Mouse (Mus musculus) ES-E14 (cell line): Measurements from ENCODE around the gene Skap1.

ENCODE experiments used
- CHD2 ChIP-seq: IDR thresholded peaks from 2 replicates; pipeline ENCODE4 v1.6.1; 2014; ENCODE audit warnings: mild to moderate bottlenecking, low read depth, low read length, inconsistent platforms
- HCFC1 ChIP-seq: IDR thresholded peaks from 2 replicates; pipeline ENCODE4 v1.6.1; 2012; ENCODE audit warnings: low read length, inconsistent platforms, borderline replicate concordance; ENCODE audit not compliant: insufficient read depth
- ZNF384 ChIP-seq: IDR thresholded peaks from 2 replicates; pipeline ENCODE4 v1.6.1; 2012; ENCODE audit warnings: low read depth, low read length, inconsistent platforms

- TF ChIP-seq HCFC1 = no peak
- TF ChIP-seq ZNF384 = no peak
- TF ChIP-seq CHD2 = no peak
Observed at GRCm38 (mm10) chr11:96666924-96667323, 202.5 kb downstream of the Skap1 start.
